ENCODE assay signal across 17 mouse cellular contexts in genomic region chr11:88309059-88309700, GRCm38 (mm10). TPM values are rescaled to one million over a fixed set of nuclear protein-coding genes. Genes with fewer than 3 reads are reported as not detected.
DNase-seq lines count a peak whose midpoint lies in the region; ATAC-seq lines count a peak whose summit lies in the region.
"Had no signal": no experiment of that assay in that cellular context is flagged by ENCODE, and none has a peak within 500 bp of the region (broad histone marks: within the 10 kb centered on the region; RNA-seq: fewer than 3 reads in every experiment).

No protein-coding gene starts in this region.

- H3K27me3 ChIP-seq in forebrain, embryonic 12.5 days, result 0 out of 2 replicates have a peak, but pooled peaks cover 3% of the 10 kb centered on the region
- peaks cover 28% of the 10 kb centered on the region for H3K27me3 ChIP-seq in limb, embryonic 10.5 days (ENCODE audit: low read depth, poor library complexity, severe bottlenecking)

- H3K9ac ChIP-seq in forebrain, embryonic 12.5 days, result no peak overlapping the region
- H3K9ac ChIP-seq: liver, postnatal 0 days had no signal

- H3K4me2 ChIP-seq in forebrain, embryonic 12.5 days, result no peak overlapping the region

- WGBS in forebrain, embryonic 12.5 days, result 52% methylated on average over 10 of the region's 10 CpGs
- WGBS in limb, embryonic 10.5 days, result 66% methylated on average over 10 of the region's 10 CpGs

- no peaks in the 10 kb centered on the region for H3K9me3 ChIP-seq in forebrain, embryonic 12.5 days
- H3K9me3 ChIP-seq in limb, embryonic 10.5 days (replicated peaks), result no peaks in the 10 kb centered on the region
- H3K9me3 ChIP-seq: G1E had no signal

- no peak overlapping the region for H3K4me3 ChIP-seq in forebrain, embryonic 12.5 days (replicated peaks)
- H3K4me3 ChIP-seq in limb, embryonic 10.5 days, result no peak overlapping the region

- H3K27ac ChIP-seq in forebrain, embryonic 12.5 days, result peak overlapping the region; percentile 75
- peak overlapping the region; percentile 56; the same call in 1 of the 2 replicates for H3K27ac ChIP-seq in limb, embryonic 10.5 days

- intact Hi-C loops in left cerebral cortex, postnatal 25 days (cut with DNase I), result no loop called here

- H3K4me1 ChIP-seq in forebrain, embryonic 12.5 days, result peaks cover 57% of the 10 kb centered on the region
- H3K4me1 ChIP-seq in limb, embryonic 10.5 days, result peaks cover 43% of the 10 kb centered on the region

- H3K36me3 ChIP-seq in forebrain, embryonic 12.5 days (replicated peaks), result no peaks in the 10 kb centered on the region
- H3K36me3 ChIP-seq in limb, embryonic 10.5 days, result no peaks in the 10 kb centered on the region
- H3K36me3 ChIP-seq: G1E had no signal

- peak; percentile 57 for ATAC-seq in forebrain, embryonic 12.5 days (ENCODE audit: low FRiP score)
- ATAC-seq: liver, postnatal 0 days had no signal

- peak; percentile 45 to 46 for DNase-seq in cerebellum, postnatal 14 days
- DNase-seq in cerebellum, postnatal 36 days, result no peak
- DNase-seq in Muller cell, postnatal 12 days (ENCODE audit: inconsistent ontology term), result peak; percentile 18
- no peak for DNase-seq in limb, embryonic 10.5 days (ENCODE audit: low spot score)
- DNase-seq in frontal cortex, postnatal 25 days (ENCODE audit: low spot score in 2 of 2), result no peak
- no peak for DNase-seq in left cerebral cortex, postnatal 25 days (ENCODE audit: low spot score in 2 of 2)
- no peak for DNase-seq in T-cell, adult 2 months (ENCODE audit: low spot score)
- DNase-seq: gastrocnemius, postnatal 14 days; heart, postnatal 10 days; kidney, adult 9 months; liver, postnatal 0 days; spleen, adult 18-20 months; thymus, adult 2 months had no signal

RNA-seq across cellular contexts. Expression of gene Ccdc182, which starts 15.3 kb away (rescaled TPM):
- 0.38 and 0.42 TPM in 2 replicates for polyA plus RNA-seq in forebrain, embryonic 12.5 days (2016; fragmentation: Nextera tagmentation; extraction: Ambion mirVana)
- not detected in 2 replicates for polyA plus RNA-seq in limb, embryonic 10.5 days (2016; fragmentation: Nextera tagmentation; extraction: Ambion mirVana)
- not detected for total RNA-seq in left cerebral cortex, postnatal 25 days (2021)
- total RNA-seq: G1E; gastrocnemius, postnatal 14 days; heart, postnatal 10 days; left cerebral cortex, adult 8-10 months; megakaryocyte, adult 5-6 weeks had no signal
- polyA plus RNA-seq: G1E; liver, postnatal 0 days; thymus, adult 2 months had no signal

Comparison
In these comparisons a context has a peak if more than half of its experiments do, and no peak if none do; other contexts are left out.
1. DNase-seq: peak in cerebellum, postnatal 14 days (2 of 2) and Muller cell, postnatal 12 days (single experiment); none in cerebellum, postnatal 36 days (0 of 2), limb, embryonic 10.5 days (single experiment), frontal cortex, postnatal 25 days (0 of 2), left cerebral cortex, postnatal 25 days (0 of 2) and T-cell, adult 2 months (single experiment).